ENCODE assay signal across 10 mouse cellular contexts in genomic region chr10:24173210-24174001, GRCm38 (mm10). TPM values are rescaled to one million over a fixed set of nuclear protein-coding genes. Genes with fewer than 3 reads are reported as not detected.
DNase-seq lines count a peak whose midpoint lies in the region; ATAC-seq and TF ChIP-seq lines count a peak whose summit lies in the region.
"Had no signal": no experiment of that assay in that cellular context is flagged by ENCODE, and none has a peak within 500 bp of the region (broad histone marks: within the 10 kb centered on the region; RNA-seq: fewer than 3 reads in every experiment).

No protein-coding gene starts in this region.

- no peak overlapping the region for H3K4me3 ChIP-seq in heart, embryonic 13.5 days
- no peak overlapping the region for H3K4me3 ChIP-seq in kidney, postnatal 0 days (replicated peaks; ENCODE audit: low read depth, low read length)
- H3K4me3 ChIP-seq: embryonic facial prominence, embryonic 12.5 days; neural tube, embryonic 13.5 days had no signal

- H3K9me3 ChIP-seq in heart, embryonic 13.5 days, result no peaks in the 10 kb centered on the region
- H3K9me3 ChIP-seq in kidney, postnatal 0 days (replicated peaks; ENCODE audit: low read length), result no peaks in the 10 kb centered on the region
- H3K9me3 ChIP-seq: embryonic facial prominence, embryonic 12.5 days; neural tube, embryonic 13.5 days had no signal

- H3K9ac ChIP-seq in heart, embryonic 13.5 days, result no peak overlapping the region
- H3K9ac ChIP-seq in kidney, postnatal 0 days (ENCODE audit: low read depth, low read length), result no peak overlapping the region
- H3K9ac ChIP-seq: embryonic facial prominence, embryonic 12.5 days; neural tube, embryonic 13.5 days had no signal

- no peak for ATAC-seq in heart, embryonic 13.5 days (ENCODE audit: extremely low read depth, insufficient number of reproducible peaks, low FRiP score, low TSS enrichment)
- ATAC-seq in kidney, postnatal 0 days (replicated peaks; ENCODE audit: low FRiP score, low read depth), result no peak; the same call in 1 of the 2 replicates

- H3K27me3 ChIP-seq in heart, embryonic 13.5 days (replicated peaks), result no peaks in the 10 kb centered on the region
- H3K27me3 ChIP-seq in kidney, postnatal 0 days (ENCODE audit: insufficient read depth, low read length), result no peaks in the 10 kb centered on the region
- H3K27me3 ChIP-seq: embryonic facial prominence, embryonic 12.5 days; neural tube, embryonic 13.5 days had no signal

- 0 out of 2 replicates have a peak overlapping the region, but pooled peaks have one; percentile 21 for H3K27ac ChIP-seq in heart, embryonic 13.5 days (replicated peaks)
- H3K27ac ChIP-seq in kidney, postnatal 0 days, result peak overlapping the region; percentile 25; the same call in 1 of the 2 replicates
- H3K27ac ChIP-seq: embryonic facial prominence, embryonic 12.5 days; neural tube, embryonic 13.5 days had no signal

- H3K36me3 ChIP-seq in heart, embryonic 13.5 days, result peaks cover 6% of the 10 kb centered on the region
- H3K36me3 ChIP-seq in kidney, postnatal 0 days (ENCODE audit: insufficient read depth, low read length), result no peaks in the 10 kb centered on the region; the same call in 1 of the 2 replicates
- H3K36me3 ChIP-seq: embryonic facial prominence, embryonic 12.5 days; neural tube, embryonic 13.5 days had no signal

- peak; percentile 91 for TF ChIP-seq CTCF in kidney, postnatal 0 days (IDR thresholded peaks at IDR 0.05; ENCODE audit: low read depth)

- H3K4me1 ChIP-seq in heart, embryonic 13.5 days, result peaks cover 27% of the 10 kb centered on the region
- no peaks in the 10 kb centered on the region for H3K4me1 ChIP-seq in kidney, postnatal 0 days (replicated peaks; ENCODE audit: insufficient read depth, low read length)

- 42% methylated on average over 10 of the region's 10 CpGs for WGBS in heart, embryonic 13.5 days
- 37% methylated on average over 10 of the region's 10 CpGs for WGBS in kidney, postnatal 0 days

- peak; percentile 23 to 55 for DNase-seq in left cerebral cortex, adult 18-20 months (ENCODE audit: low spot score in 2 of 2)
- no peak for DNase-seq in left cerebral cortex, adult 11 months (ENCODE audit: low spot score)
- DNase-seq in T-cell, adult 2 months (ENCODE audit: low spot score), result peak; percentile 34
- peak; percentile 90 for DNase-seq in embryo, embryonic 10 days (ENCODE audit: low spot score)
- peak; percentile 87 for DNase-seq in kidney, postnatal 0 days (ENCODE audit: low spot score)
- DNase-seq in lung, postnatal 36 days, result peak; percentile 79
- peak; percentile 67 for DNase-seq in retina, postnatal 7 days (ENCODE audit: low read depth, low spot score)

- H3K4me2 ChIP-seq in heart, embryonic 13.5 days, result no peak overlapping the region
- no peak overlapping the region for H3K4me2 ChIP-seq in kidney, postnatal 0 days (ENCODE audit: low read length)
- H3K4me2 ChIP-seq: embryonic facial prominence, embryonic 12.5 days; neural tube, embryonic 13.5 days had no signal

RNA-seq across cellular contexts. Expression of gene Stx7, which starts 24.3 kb away (rescaled TPM):
- 100 to 1,000 TPM; 136 to 139 TPM for total RNA-seq in left cerebral cortex, adult 18-20 months (2021)
- polyA plus RNA-seq in heart, embryonic 13.5 days (2015; fragmentation: Nextera tagmentation; extraction: Ambion mirVana), result 74.9 and 82.6 TPM in 2 replicates
- 167 and 185 TPM in 2 replicates for polyA plus RNA-seq in kidney, postnatal 0 days (2015; fragmentation: Nextera tagmentation; extraction: Ambion mirVana)

RNA-seq across cellular contexts. Expression of gene Moxd1, which starts 49.9 kb away (rescaled TPM):
- total RNA-seq in left cerebral cortex, adult 18-20 months (2021), result 10 to 100 TPM in 1 of 2 experiments, 1 to 10 TPM in 1; 9.6 to 10.3 TPM
- polyA plus RNA-seq in heart, embryonic 13.5 days (2015; fragmentation: Nextera tagmentation; extraction: Ambion mirVana), result 5.2 and 5.4 TPM in 2 replicates
- polyA plus RNA-seq in kidney, postnatal 0 days (2015; fragmentation: Nextera tagmentation; extraction: Ambion mirVana), result 12.0 and 12.4 TPM in 2 replicates
